15 mouse cellular contexts compared by ENCODE assay signal in genomic region chr9:119803169-119803827, GRCm38 (mm10). TPM values are rescaled to one million over a fixed set of nuclear protein-coding genes. Genes with fewer than 3 reads are reported as not detected.
DNase-seq lines count a peak whose midpoint lies in the region; ATAC-seq lines count a peak whose summit lies in the region.
"Had no signal": no experiment of that assay in that cellular context is flagged by ENCODE, and none has a peak within 500 bp of the region (broad histone marks: within the 10 kb centered on the region; RNA-seq: fewer than 3 reads in every experiment).

No protein-coding gene starts in this region.

- no peaks in the 10 kb centered on the region for H3K27me3 ChIP-seq in neural tube, embryonic 11.5 days (ENCODE audit: control insufficient read depth, insufficient read depth, low read length)
- no peaks in the 10 kb centered on the region for H3K27me3 ChIP-seq in forebrain, embryonic 16.5 days (replicated peaks; ENCODE audit: control insufficient read depth, insufficient read depth, low read length)
- H3K27me3 ChIP-seq in midbrain, embryonic 10.5 days (ENCODE audit: low read depth, poor library complexity, severe bottlenecking) = peaks cover 25% of the 10 kb centered on the region

- H3K9me3 ChIP-seq in neural tube, embryonic 11.5 days (ENCODE audit: control insufficient read depth, low read length) = no peaks in the 10 kb centered on the region
- no peaks in the 10 kb centered on the region for H3K9me3 ChIP-seq in forebrain, embryonic 16.5 days (ENCODE audit: control insufficient read depth, low read length)
- no peaks in the 10 kb centered on the region for H3K9me3 ChIP-seq in midbrain, embryonic 10.5 days (replicated peaks)

- WGBS in neural tube, embryonic 11.5 days = 56% methylated on average over 16 of the region's 16 CpGs
- WGBS in forebrain, embryonic 16.5 days = 7% methylated on average over 16 of the region's 16 CpGs
- 45% methylated on average over 16 of the region's 16 CpGs for WGBS in midbrain, embryonic 10.5 days

- H3K4me1 ChIP-seq in neural tube, embryonic 11.5 days (ENCODE audit: control insufficient read depth, insufficient read depth, low read length) = peaks cover 4% of the 10 kb centered on the region; the same call in 1 of the 2 replicates
- H3K4me1 ChIP-seq in forebrain, embryonic 16.5 days (replicated peaks; ENCODE audit: control insufficient read depth, insufficient read depth, low read length) = peaks cover 18% of the 10 kb centered on the region
- H3K4me1 ChIP-seq in midbrain, embryonic 10.5 days = peaks cover 42% of the 10 kb centered on the region

- H3K4me3 ChIP-seq in neural tube, embryonic 11.5 days (ENCODE audit: low read depth, low read length) = no peak overlapping the region
- no peak overlapping the region for H3K4me3 ChIP-seq in forebrain, embryonic 16.5 days (replicated peaks; ENCODE audit: low read length)
- peak overlapping the region; percentile 27 for H3K4me3 ChIP-seq in midbrain, embryonic 10.5 days

- no peaks in the 10 kb centered on the region for H3K36me3 ChIP-seq in neural tube, embryonic 11.5 days (ENCODE audit: control insufficient read depth, insufficient read depth, low read length)
- no peaks in the 10 kb centered on the region for H3K36me3 ChIP-seq in forebrain, embryonic 16.5 days (ENCODE audit: control insufficient read depth, insufficient read depth)
- H3K36me3 ChIP-seq in midbrain, embryonic 10.5 days = no peaks in the 10 kb centered on the region
- H3K36me3 ChIP-seq: G1E had no signal

- H3K4me2 ChIP-seq in neural tube, embryonic 11.5 days (ENCODE audit: low read depth) = no peak overlapping the region
- H3K4me2 ChIP-seq in forebrain, embryonic 16.5 days (ENCODE audit: low read length) = no peak overlapping the region

- peak; percentile 51 for DNase-seq in neural tube, embryonic 11.5 days (ENCODE audit: low spot score)
- no peak for DNase-seq in neural tube, embryonic 10.5 days (ENCODE audit: extremely low spot score, low spot score)
- DNase-seq in midbrain, embryonic 10.5 days (ENCODE audit: low spot score) = peak; percentile 57
- DNase-seq in telencephalon, adult 2 months (ENCODE audit: low read depth, low spot score) = peak; percentile 9
- DNase-seq in cerebellum, postnatal 14 days = no peak
- no peak for DNase-seq in kidney, postnatal 14 days
- DNase-seq in left cerebral cortex, postnatal 36 days (ENCODE audit: low spot score in 2 of 2) = no peak
- DNase-seq: adrenal gland, postnatal 36 days; cerebellum, adult 9-10 months; kidney, adult 18-20 months; lung, adult 18-20 months; right cerebral cortex, adult 18-20 months had no signal

- ATAC-seq in neural tube, embryonic 11.5 days (ENCODE audit: insufficient read depth, low FRiP score, low TSS enrichment) = no peak
- peak; percentile 72; the same call in 1 of the 2 replicates for ATAC-seq in forebrain, embryonic 16.5 days

- no peak overlapping the region for H3K27ac ChIP-seq in neural tube, embryonic 11.5 days (ENCODE audit: low read depth, low read length)
- H3K27ac ChIP-seq in forebrain, embryonic 16.5 days (ENCODE audit: low read length) = no peak overlapping the region
- H3K27ac ChIP-seq in midbrain, embryonic 10.5 days (replicated peaks) = peak overlapping the region; percentile 68

- intact Hi-C loops in left cerebral cortex, postnatal 36 days (cut with DNase I) = no loop called here

- H3K9ac ChIP-seq in neural tube, embryonic 11.5 days (ENCODE audit: low read length) = no peak overlapping the region
- H3K9ac ChIP-seq in forebrain, embryonic 16.5 days (replicated peaks; ENCODE audit: low read depth, low read length) = no peak overlapping the region

RNA-seq across cellular contexts. Expression of gene Scn11a, which starts 22.0 kb away (rescaled TPM):
- polyA plus RNA-seq in neural tube, embryonic 11.5 days (2014; fragmentation: Nextera tagmentation; extraction: Ambion mirVana) = 0.11 TPM in 1 of 2 replicates, not detected in the other
- 0.26 and 0.27 TPM in 2 replicates for polyA plus RNA-seq in forebrain, embryonic 16.5 days (2015; fragmentation: Nextera tagmentation; extraction: Ambion mirVana)
- 0.21 and 0.36 TPM in 2 replicates for polyA plus RNA-seq in midbrain, embryonic 10.5 days (2016; fragmentation: Nextera tagmentation; extraction: Ambion mirVana)
- total RNA-seq in left cerebral cortex, postnatal 36 days (2021) = under 1 TPM; 0.12 to 0.34 TPM
- total RNA-seq: monocyte, adult 5-6 weeks had no signal
- polyA plus RNA-seq: G1E had no signal

Comparison
In these comparisons a context has a peak if more than half of its experiments do, and no peak if none do; other contexts are left out.
1. DNase-seq: peak in neural tube, embryonic 11.5 days (single experiment), midbrain, embryonic 10.5 days (single experiment) and telencephalon, adult 2 months (single experiment); none in neural tube, embryonic 10.5 days (single experiment), cerebellum, postnatal 14 days (0 of 2), kidney, postnatal 14 days (single experiment) and left cerebral cortex, postnatal 36 days (0 of 2).